Mouse (Mus musculus): ENCODE results near the gene Exosc7.

The Exosc7 gene

DNA sequence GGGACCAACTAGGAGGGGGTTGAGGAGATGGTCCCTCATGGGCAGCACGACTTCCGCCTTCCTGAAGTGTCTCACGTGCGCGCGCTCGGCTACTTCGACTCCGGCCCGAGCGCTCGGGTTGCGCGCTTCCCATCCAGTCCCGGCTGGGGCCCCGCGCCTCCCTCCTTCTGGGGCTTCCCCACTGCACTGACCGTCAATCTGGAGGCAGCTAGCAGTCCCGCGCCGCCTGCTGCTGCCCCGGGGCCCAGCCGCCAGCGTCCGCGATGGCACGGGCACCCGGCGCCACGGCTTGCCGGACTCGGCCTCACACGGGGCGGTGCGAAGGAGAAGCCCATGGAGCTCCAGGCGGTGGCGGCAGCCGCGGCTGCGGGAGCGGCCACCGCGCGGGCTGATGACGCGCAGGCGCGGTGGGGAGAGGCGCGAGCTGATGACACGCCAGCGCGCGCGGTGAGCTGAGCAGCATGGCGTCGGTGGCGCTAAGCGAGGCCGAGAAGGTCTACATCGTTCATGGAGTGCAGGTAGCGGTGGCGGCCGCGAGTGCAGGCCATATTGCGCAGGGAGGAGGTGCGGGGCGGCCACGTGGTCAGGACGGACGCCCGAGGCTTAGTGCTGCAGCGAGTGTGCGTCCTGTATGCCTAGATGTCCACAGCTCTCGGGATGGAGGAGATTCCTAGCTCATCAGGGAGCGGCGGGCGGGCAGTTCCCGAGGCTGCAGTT is at the start of gene Exosc7, which contains the start of gene Zdhhc3:
Gene Exosc7 (plus strand): TSS at position 411 of the 717 bp plus-strand sequence.
Gene Zdhhc3 (minus strand): TSS at position 401 of the 717 bp plus-strand sequence.
- DNase-seq (ENCODE audit: low read depth, low spot score), result peak; percentile 85

DNA sequence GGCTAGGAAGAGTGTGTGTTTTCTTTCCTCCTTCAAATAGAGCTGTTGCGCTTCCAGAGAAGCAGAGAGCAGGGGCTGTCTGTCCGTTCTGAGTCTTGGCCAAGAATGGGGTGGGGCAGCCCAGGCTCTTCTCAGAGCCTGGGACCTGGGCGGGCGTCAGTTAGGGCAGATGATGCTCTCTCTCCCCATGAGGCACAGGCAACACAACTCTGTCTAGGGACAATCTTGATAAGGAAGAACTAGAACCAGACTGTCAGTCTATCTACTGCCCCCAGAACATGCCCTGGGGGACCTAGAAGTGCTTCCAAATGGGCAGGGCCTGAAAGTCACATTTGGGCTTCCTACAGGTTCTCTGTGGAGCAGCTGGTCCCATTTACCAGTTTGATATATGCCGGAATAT is 33.9 kb upstream of the Exosc7 start:
- no peak for DNase-seq (ENCODE audit: low read depth, low spot score)

GRCm38 (mm10) chr9:123080355-123080754 is 32.7 kb upstream of the Exosc7 start:
- no peak for DNase-seq (ENCODE audit: low read depth, low spot score)

DNA sequence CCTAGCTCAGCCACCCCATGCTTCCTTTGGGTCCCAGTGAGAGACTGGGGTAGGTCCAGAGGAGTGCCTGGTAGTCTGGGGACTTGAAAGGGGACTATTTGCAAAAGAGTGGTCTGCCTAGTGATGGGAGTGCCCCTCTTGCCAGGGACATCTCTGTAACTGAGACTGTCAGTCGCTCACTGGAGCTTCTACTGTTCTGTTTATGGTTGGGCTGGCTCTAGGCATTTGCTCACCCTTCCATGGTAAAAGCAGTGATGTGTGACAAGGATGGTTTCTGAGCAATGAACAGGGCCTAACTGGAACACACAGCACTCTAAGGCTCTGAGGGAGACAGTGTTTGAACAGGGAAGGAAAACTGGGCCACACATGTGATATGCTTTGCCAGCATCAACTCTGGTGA is 32.2 kb upstream of the Exosc7 start:
- DNase-seq (ENCODE audit: low read depth, low spot score), result no peak

DNA sequence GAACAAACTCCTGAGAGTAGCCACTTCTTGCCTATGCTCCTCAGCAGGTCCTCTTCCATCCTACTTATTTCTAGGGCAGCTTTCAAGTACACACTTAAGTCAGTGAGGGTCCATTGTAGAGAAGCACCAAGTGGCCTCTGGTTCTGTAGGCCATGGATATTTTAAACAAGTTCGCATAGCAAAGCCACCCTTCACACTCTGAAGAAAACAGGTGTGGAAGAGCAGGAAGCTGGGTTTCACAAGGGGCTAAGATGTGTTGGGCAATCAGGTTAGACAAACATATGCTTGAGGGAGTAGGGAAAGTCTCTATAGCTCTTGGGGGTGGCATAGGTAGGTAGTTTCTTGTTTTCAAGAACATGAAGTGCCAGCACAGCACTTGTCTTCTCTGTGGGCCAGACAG is 27.6 kb upstream of the Exosc7 start:
- DNase-seq (ENCODE audit: low read depth, low spot score), result no peak

DNA sequence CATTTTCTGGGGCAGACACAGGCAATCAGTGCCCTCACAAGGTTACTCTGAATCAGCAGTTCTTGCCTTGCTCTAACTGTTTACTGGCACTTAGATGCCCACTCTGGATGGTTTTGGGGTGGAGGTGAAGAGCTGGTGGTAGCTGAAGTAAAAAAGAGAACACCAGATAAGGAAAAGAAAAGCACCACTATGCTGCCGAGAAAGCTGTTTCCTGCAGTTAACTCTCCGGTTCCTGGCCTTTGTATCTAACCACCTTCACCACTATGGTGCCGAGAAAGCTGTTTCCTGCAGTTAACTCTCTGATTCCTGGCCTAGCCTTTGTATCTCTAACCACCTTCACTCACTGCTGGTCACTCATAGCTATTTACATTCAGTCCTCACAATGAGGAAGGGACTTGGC is 25.5 kb upstream of the Exosc7 start:
- no peak for DNase-seq (ENCODE audit: low read depth, low spot score)

GRCm38 (mm10) chr9:123090844-123091243 is 22.2 kb upstream of the Exosc7 start:
- no peak for DNase-seq (ENCODE audit: low read depth, low spot score)

- DNase-seq (ENCODE audit: low read depth, low spot score), result no peak
Observed at GRCm38 (mm10) chr9:123099631-123100455, 13.2 kb upstream of the Exosc7 start.

GRCm38 (mm10) chr9:123103425-123103824 is 9.6 kb upstream of the Exosc7 start:
- no peak for DNase-seq (ENCODE audit: low read depth, low spot score)

DNA sequence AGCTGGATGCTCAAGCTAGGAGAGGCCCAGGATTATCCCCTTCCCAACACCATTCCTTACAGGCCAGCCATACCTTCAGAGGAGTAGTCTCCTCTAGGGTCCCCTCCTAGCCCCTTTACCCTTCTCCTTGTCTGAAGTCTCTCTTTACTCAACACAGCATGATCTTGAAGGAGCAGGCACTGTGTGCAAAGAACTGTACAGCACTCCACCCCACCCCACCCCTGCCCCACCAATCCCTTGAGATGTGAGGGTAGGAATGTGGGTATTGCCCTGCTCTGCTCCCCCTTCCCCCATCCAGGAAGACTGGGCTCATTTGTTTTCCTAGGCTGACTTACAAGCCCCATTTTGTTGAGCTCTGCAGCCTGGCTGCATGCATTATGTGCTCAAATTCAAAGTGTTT is 8.7 kb upstream of the Exosc7 start:
- DNase-seq (ENCODE audit: low read depth, low spot score), result no peak

- DNase-seq (ENCODE audit: low read depth, low spot score), result no peak
Observed at GRCm38 (mm10) chr9:123107186-123107585, 5.8 kb upstream of the Exosc7 start.

- no peak for DNase-seq (ENCODE audit: low read depth, low spot score)
Observed at GRCm38 (mm10) chr9:123109188-123109587, 3.8 kb upstream of the Exosc7 start.

DNA sequence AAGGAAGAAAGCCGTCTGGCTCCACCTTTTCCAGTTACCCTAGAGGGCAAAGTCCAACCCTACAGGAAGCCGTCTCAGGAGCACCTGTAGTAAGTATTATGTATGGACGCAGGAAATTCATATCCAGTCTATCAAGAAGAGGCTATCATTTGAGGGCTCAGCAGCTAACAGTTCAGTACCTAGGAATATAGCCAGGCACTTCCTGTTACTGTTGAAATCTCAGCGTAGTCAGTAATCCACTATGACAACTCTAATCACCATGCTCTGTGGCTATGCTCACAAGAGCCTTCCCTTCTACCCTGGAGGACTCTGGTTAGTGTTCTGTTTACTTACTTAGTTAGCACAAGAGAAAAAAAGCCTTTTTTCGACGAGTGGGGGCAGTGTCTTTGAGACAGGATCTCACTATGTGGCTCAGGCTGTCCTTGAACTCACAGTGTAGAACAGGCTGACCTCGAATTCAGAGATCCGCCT is 1.2 kb upstream of the Exosc7 start:
- DNase-seq (ENCODE audit: low read depth, low spot score), result no peak

DNA sequence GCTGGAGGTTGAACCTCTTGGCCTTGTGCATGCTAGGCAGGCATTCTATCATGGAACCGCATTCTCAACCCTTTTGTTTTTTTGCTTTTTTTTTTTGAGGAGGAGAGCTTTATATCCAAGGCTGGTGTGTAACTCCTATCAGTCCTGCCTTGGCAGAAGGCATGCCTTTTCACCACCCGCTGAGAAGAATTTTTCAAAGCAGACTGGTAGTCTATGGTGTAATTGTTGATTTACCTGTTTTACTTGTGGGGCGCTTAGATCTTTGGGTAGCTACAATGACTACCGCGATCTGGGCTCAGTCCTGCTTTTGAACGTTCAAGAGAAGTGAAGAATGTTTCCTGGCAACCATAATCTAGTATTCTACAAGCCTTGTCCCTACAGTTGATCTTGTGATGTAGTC is 916 bp downstream of the Exosc7 start:
- no peak for DNase-seq (ENCODE audit: low read depth, low spot score)

DNA sequence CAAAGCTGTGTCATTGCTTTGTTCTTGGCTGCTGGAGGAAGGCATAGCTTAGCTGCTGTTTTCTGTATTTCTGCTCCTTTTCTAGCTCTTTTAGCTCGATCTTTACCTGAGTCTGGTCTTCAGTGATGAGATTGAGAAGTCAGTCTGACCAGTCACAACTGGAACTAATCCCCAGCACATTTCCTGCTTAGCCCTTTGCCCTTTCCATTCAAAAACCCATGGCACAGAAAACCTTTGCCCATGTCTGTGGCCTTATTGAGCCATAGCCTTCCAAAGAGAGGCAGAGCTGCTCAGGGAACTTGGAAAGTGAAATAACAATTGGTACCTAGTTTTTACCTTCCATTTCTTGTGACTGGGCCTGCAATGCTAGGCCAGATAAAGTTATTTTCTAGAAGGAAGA is 2.6 kb downstream of the Exosc7 start:
- no peak for DNase-seq (ENCODE audit: low read depth, low spot score)

DNA sequence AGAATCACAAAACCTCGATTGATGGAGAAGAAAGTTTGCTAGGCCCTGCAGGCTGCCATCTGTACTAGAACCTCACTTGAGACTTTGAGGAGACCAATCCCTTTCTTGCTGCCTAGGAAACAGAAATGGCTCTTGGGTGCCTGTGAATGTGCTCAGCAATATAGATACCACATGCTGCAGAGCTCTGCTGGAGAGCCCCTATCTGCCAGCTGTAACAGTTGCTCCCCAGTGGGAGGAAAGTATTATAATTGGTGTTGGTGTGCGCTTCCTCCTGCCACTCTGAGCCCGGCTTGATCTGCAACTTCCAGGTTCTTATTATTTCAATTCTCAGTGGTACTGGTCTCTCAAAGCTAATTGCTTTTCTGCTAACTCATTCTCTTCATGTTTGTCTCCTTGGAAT is 10.0 kb downstream of the Exosc7 start:
- no peak for DNase-seq (ENCODE audit: low read depth, low spot score)

- DNase-seq (ENCODE audit: low read depth, low spot score), result no peak
Observed at GRCm38 (mm10) chr9:123123571-123124412, 10.8 kb downstream of the Exosc7 start.

DNA sequence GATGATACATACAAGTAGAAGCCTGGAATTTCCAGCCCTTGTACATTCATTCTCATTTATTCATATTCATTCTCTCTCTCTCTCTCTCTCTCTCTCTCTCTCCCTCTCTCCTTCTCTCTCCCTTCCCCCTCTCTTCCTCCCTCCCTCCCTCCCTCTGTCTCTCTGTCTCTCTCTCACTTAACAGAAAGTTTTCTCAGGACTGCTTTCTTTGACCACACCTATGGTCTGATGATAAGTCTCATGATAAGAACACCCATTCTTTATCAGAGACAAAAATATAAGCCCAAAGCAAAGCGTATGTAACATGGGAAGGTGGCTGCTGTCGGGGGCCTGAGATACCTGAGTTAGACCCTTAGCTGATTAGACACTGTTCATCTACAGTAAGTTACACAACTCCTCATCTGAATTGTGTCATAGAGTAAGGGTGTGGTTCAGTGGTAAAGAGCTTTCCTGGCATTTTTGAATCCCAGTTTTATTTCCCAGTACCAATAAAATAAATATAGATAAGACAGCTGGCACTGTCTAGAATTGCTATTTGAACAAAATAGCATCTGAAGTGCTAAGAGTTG is 11.5 kb downstream of the Exosc7 start:
- DNase-seq (ENCODE audit: low read depth, low spot score), result no peak

GRCm38 (mm10) chr9:123127663-123128062 is 14.6 kb downstream of the Exosc7 start:
- no peak for DNase-seq (ENCODE audit: low read depth, low spot score)

DNA sequence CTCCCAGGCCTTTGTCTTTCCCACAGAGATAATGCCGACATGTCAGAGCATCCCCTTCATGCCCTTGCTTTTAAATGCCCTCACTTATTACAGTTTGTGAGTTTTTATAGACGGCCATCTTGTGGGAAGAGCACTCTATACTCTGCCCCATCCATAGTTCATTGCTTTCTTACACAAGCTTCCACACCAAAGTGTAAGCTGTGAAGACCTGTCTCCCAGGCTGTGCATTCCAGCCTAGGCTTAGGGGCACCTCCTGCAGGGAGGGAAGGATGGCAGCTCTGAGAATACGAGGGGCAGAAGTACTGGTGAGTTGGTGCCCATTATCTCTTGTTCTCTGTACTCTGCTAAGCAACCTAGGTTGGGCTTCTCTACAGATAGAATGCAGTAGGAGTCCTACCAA is 20.0 kb downstream of the Exosc7 start:
- DNase-seq (ENCODE audit: low read depth, low spot score), result no peak

- DNase-seq (ENCODE audit: low read depth, low spot score), result no peak
Observed at GRCm38 (mm10) chr9:123136953-123137682, 24.1 kb downstream of the Exosc7 start.

All from embryo, embryonic 11.5 days (tissue).